Mouse (Mus musculus): ENCODE data around the gene Klhl30.

- no peak for TF ChIP-seq EP300 (optimal IDR thresholded peaks at IDR 0.05)
- TF ChIP-seq CTCF (IDR thresholded peaks at IDR 0.05; ENCODE audit: low read depth): peak; percentile 86
Observed at GRCm38 (mm10) chr1:91366215-91367108, 15.6 kb downstream of the Klhl30 start, which contains the start of gene Erfe.
